8 mouse cellular contexts compared by ENCODE assay signal in genomic region chr2:71816391-71817041, GRCm38 (mm10). TPM values are rescaled to one million over a fixed set of nuclear protein-coding genes. Genes with fewer than 3 reads are reported as not detected.
DNase-seq lines count a peak whose midpoint lies in the region; ATAC-seq lines count a peak whose summit lies in the region.

No protein-coding gene starts in this region.

- H3K4me3 ChIP-seq in heart, embryonic 11.5 days (ENCODE audit: low read depth, low read length): no peak overlapping the region

- H3K36me3 ChIP-seq in heart, embryonic 11.5 days (ENCODE audit: control insufficient read depth, insufficient read depth, low read length): no peaks in the 10 kb centered on the region

- WGBS in heart, embryonic 11.5 days (ENCODE audit: insufficient replicate concordance): 33% methylated on average over 14 of the region's 14 CpGs

- H3K27me3 ChIP-seq in heart, embryonic 11.5 days (ENCODE audit: control insufficient read depth, insufficient read depth, low read length): no peaks in the 10 kb centered on the region

- peak overlapping the region; percentile 36; the same call in 1 of the 2 replicates for H3K4me2 ChIP-seq in heart, embryonic 11.5 days

- intact Hi-C loops in heart, postnatal 25 days (cut with DNase I): loop anchor here (1.0 to 5.0 kb wide), 2 partner anchors 218 to 659 kb away; no protein-coding TSS in a partner anchor

- peaks cover 27% of the 10 kb centered on the region for H3K4me1 ChIP-seq in heart, embryonic 11.5 days (ENCODE audit: control insufficient read depth, insufficient read depth, low read length)

- no peak for ATAC-seq in heart, embryonic 11.5 days (replicated peaks; ENCODE audit: insufficient number of reproducible peaks, low FRiP score, low TSS enrichment)

- no peaks in the 10 kb centered on the region for H3K9me3 ChIP-seq in heart, embryonic 11.5 days (replicated peaks; ENCODE audit: control insufficient read depth, low read length)

- H3K9ac ChIP-seq in heart, embryonic 11.5 days (ENCODE audit: low read depth, low read length): no peak overlapping the region

- no peak for DNase-seq in heart, postnatal 25 days (ENCODE audit: low spot score)
- DNase-seq in CD4-positive helper T cell, adult 2 months (ENCODE audit: low read depth, low spot score): peak; percentile 76
- peak; percentile 9 for DNase-seq in c-Kit-negative CD71-positive TER-119-positive erythroid progenitor cells, embryonic 14.5 days (ENCODE audit: low read depth, low spot score)
- DNase-seq in forelimb bud, embryonic 11.5 days (ENCODE audit: low read depth, low spot score): peak; percentile 71
- DNase-seq in lung, postnatal 10 days: peak; percentile 42
- peak; percentile 74 for DNase-seq in thymus, postnatal 25 days
- DNase-seq in adrenal gland, postnatal 14 days: no peak

- H3K27ac ChIP-seq in heart, embryonic 11.5 days (ENCODE audit: low read depth, low read length): no peak overlapping the region

RNA-seq across cellular contexts. Expression of gene Pdk1, which starts 56.5 kb away (rescaled TPM):
- polyA plus RNA-seq in heart, embryonic 11.5 days (2014; fragmentation: Nextera tagmentation; extraction: Ambion mirVana): 104 and 112 TPM in 2 replicates
- 100 to 1,000 TPM; 115 to 116 TPM for total RNA-seq in heart, postnatal 25 days (2021)
- 37.5 and 55.5 TPM in 2 replicates for total RNA-seq in adrenal gland, postnatal 14 days (2021)

Comparison
In these comparisons a context has a peak if more than half of its experiments do, and no peak if none do; other contexts are left out.
1. DNase-seq: peak in CD4-positive helper T cell, adult 2 months (single experiment), c-Kit-negative CD71-positive TER-119-positive erythroid progenitor cells, embryonic 14.5 days (single experiment), forelimb bud, embryonic 11.5 days (single experiment), lung, postnatal 10 days (single experiment) and thymus, postnatal 25 days (single experiment); none in heart, postnatal 25 days (single experiment) and adrenal gland, postnatal 14 days (single experiment).